Mouse (Mus musculus) MEL (cell line): ENCODE results near the gene Tesk1.

Experiments
- CHD2 ChIP-seq: IDR thresholded peaks from 2 replicates; pipeline ENCODE4 v1.6.1; 2011; ENCODE audit warnings: low read length, improper control_type of control experiment
- CTCF ChIP-seq, 3 experiments: IDR thresholded peaks in 2 of 3; conservative IDR thresholded peaks in 1 of 3; 2 replicates each; pipeline ENCODE4 v1.5.1; 2011 to 2012; ENCODE audit warnings: low read length in 3 of 3, low read depth in 2 of 3, mild to moderate bottlenecking in 2 of 3, improper control_type of control experiment in 1 of 3, inconsistent platforms in 1 of 3, mixed read lengths in 1 of 3, moderate library complexity in 1 of 3; ENCODE audit not compliant: control insufficient read depth in 1 of 3, insufficient read depth in 1 of 3, poor library complexity in 1 of 3, severe bottlenecking in 1 of 3
- EP300 ChIP-seq, 2 experiments: IDR thresholded peaks; 2 replicates each; pipeline ENCODE4 v1.6.1; 2011; ENCODE audit warnings: improper control_type of control experiment in 2 of 2, low read length in 2 of 2, low read depth in 1 of 2, mild to moderate bottlenecking in 1 of 2
- KAT2A ChIP-seq: conservative IDR thresholded peaks from 2 replicates; pipeline ENCODE4 v1.6.1; 2012; ENCODE audit warnings: low read depth, low read length, improper control_type of control experiment, inconsistent platforms
- MAX ChIP-seq: IDR thresholded peaks from 2 replicates; pipeline ENCODE4 v1.6.1; 2011; ENCODE audit warnings: low read length, improper control_type of control experiment
- NRF1 ChIP-seq: IDR thresholded peaks from 2 replicates; pipeline ENCODE4 v1.6.1; 2014; ENCODE audit warnings: low read depth, mild to moderate bottlenecking, inconsistent platforms, low read length, improper control_type of control experiment, moderate library complexity; ENCODE audit not compliant: poor library complexity, insufficient read depth, severe bottlenecking
- POLR2A ChIP-seq, 2 experiments: IDR thresholded peaks; 2 replicates each; pipeline ENCODE4 v1.6.1; 2011 to 2012; ENCODE audit warnings: low read length in 2 of 2, mild to moderate bottlenecking in 2 of 2, control low read depth in 1 of 2, improper control_type of control experiment in 1 of 2, low read depth in 1 of 2, moderate library complexity in 1 of 2; ENCODE audit not compliant: control insufficient read depth in 1 of 2, insufficient read depth in 1 of 2, poor library complexity in 1 of 2
- SMC3 ChIP-seq: IDR thresholded peaks from 2 replicates; pipeline ENCODE4 v1.6.1; 2011; ENCODE audit warnings: low read depth, low read length, improper control_type of control experiment
- ZNF384 ChIP-seq: IDR thresholded peaks from 2 replicates; pipeline ENCODE4 v1.6.1; 2012; ENCODE audit warnings: low read depth, mild to moderate bottlenecking, inconsistent platforms, low read length, improper control_type of control experiment

DNA sequence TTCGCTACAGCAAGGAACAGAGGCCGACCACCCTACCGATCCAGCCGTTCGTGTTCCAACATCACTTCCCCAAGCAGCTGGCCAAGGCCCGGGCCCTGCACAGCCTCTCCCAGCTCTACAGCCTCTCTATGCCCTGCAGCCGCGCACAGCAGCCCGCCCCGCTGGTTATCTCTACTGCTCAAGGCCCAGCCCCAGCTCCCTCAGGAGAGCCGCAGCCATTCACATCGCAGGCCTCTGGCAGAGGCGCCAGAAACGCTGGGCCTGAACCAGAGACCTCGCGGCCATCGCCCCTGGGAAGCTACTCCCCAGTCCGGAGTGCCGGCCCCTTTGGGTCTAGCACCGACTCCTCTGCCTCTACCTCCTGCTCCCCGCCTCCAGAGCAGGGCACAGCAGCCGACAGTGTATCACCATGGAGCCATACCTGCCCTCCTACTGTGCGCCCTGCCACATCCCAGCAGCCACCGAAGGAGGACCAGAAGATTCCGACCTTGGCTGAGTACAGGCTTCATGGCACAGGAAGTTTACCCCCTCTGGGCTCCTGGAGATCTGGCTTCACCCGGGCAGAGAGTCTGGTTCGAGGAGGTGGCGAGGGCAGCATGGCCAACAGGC lies 20.0 kb upstream of the Tesk1 start:
- TF ChIP-seq ZNF384 = no peak
- TF ChIP-seq CTCF (IDR thresholded peaks at IDR 0.05 in 2 of 3, conservative IDR thresholded peaks at IDR 0.05 in 1 of 3; ENCODE audit: control insufficient read depth in 1 of 3, insufficient read depth in 1 of 3, low read depth in 2 of 3, low read length in 3 of 3, poor library complexity in 1 of 3, severe bottlenecking in 1 of 3) = no peak
- no peak for TF ChIP-seq CHD2
- no peak for TF ChIP-seq MAX
- TF ChIP-seq EP300 (IDR thresholded peaks at IDR 0.05; ENCODE audit: low read depth in 1 of 2, low read length in 2 of 2) = no peak
- TF ChIP-seq NRF1 = no peak
- TF ChIP-seq KAT2A = no peak
- TF ChIP-seq POLR2A (IDR thresholded peaks at IDR 0.05; ENCODE audit: control insufficient read depth in 1 of 2, insufficient read depth in 1 of 2, low read depth in 1 of 2, low read length in 2 of 2, poor library complexity in 1 of 2) = no peak
- no peak for TF ChIP-seq SMC3
